12 mouse cellular contexts compared by ENCODE assay signal in genomic region chr10:62218789-62219172, GRCm38 (mm10). TPM values are rescaled to one million over a fixed set of nuclear protein-coding genes. Genes with fewer than 3 reads are reported as not detected.
A peak's percentile ranks its signal among the peaks of the same experiment; 100 is the strongest.
DNase-seq lines count a peak whose midpoint lies in the region; ATAC-seq lines count a peak whose summit lies in the region.
"Had no signal": no experiment of that assay in that cellular context is flagged by ENCODE, and none has a peak within 500 bp of the region (broad histone marks: within the 10 kb centered on the region; RNA-seq: fewer than 3 reads in every experiment).

No protein-coding gene starts in this region.

- 0 out of 2 replicates have a peak overlapping the region, but pooled peaks have one; percentile 8 for H3K9ac ChIP-seq in liver, embryonic 13.5 days
- no peak overlapping the region for H3K9ac ChIP-seq in stomach, embryonic 14.5 days (replicated peaks; ENCODE audit: low read depth, low read length)
- H3K9ac ChIP-seq: forebrain, embryonic 15.5 days; neural tube, embryonic 13.5 days had no signal

- H3K4me3 ChIP-seq in liver, embryonic 13.5 days (replicated peaks) = no peak overlapping the region
- no peak overlapping the region for H3K4me3 ChIP-seq in stomach, embryonic 14.5 days (ENCODE audit: low read depth, low read length)
- H3K4me3 ChIP-seq: forebrain, embryonic 15.5 days; neural tube, embryonic 13.5 days had no signal

- peaks cover 89% of the 10 kb centered on the region for H3K4me1 ChIP-seq in liver, embryonic 13.5 days (replicated peaks)
- H3K4me1 ChIP-seq in stomach, embryonic 14.5 days (ENCODE audit: control insufficient read depth, insufficient read depth, low read length) = peaks cover 11% of the 10 kb centered on the region
- H3K4me1 ChIP-seq: forebrain, embryonic 15.5 days had no signal

- H3K27ac ChIP-seq in liver, embryonic 13.5 days = peak overlapping the region; percentile 94
- H3K27ac ChIP-seq in stomach, embryonic 14.5 days (ENCODE audit: low read length) = peak overlapping the region; percentile 11; the same call in 1 of the 2 replicates
- H3K27ac ChIP-seq: forebrain, embryonic 15.5 days; neural tube, embryonic 13.5 days had no signal

- H3K4me2 ChIP-seq in liver, embryonic 13.5 days = 0 out of 2 replicates have a peak overlapping the region, but pooled peaks have one; percentile 34
- no peak overlapping the region for H3K4me2 ChIP-seq in stomach, embryonic 14.5 days (replicated peaks; ENCODE audit: low read depth, low read length)
- H3K4me2 ChIP-seq: forebrain, embryonic 15.5 days; neural tube, embryonic 13.5 days had no signal

- H3K27me3 ChIP-seq in liver, embryonic 13.5 days = no peaks in the 10 kb centered on the region
- no peaks in the 10 kb centered on the region for H3K27me3 ChIP-seq in stomach, embryonic 14.5 days (ENCODE audit: control insufficient read depth, insufficient read depth, low read length)
- H3K27me3 ChIP-seq: forebrain, embryonic 15.5 days; neural tube, embryonic 13.5 days had no signal

- no peak for ATAC-seq in liver, embryonic 13.5 days (ENCODE audit: low read depth)
- ATAC-seq in stomach, embryonic 14.5 days (ENCODE audit: insufficient number of reproducible peaks, insufficient read depth, low FRiP score, low read depth) = no peak
- ATAC-seq: forebrain, embryonic 15.5 days; inflammation-experienced regulatory T-cells, adult 6 months had no signal

- 80% methylated on average over 7 of the region's 7 CpGs for WGBS in liver, embryonic 13.5 days (ENCODE audit: insufficient replicate concordance)
- 71% methylated on average over 7 of the region's 7 CpGs for WGBS in stomach, embryonic 14.5 days

- H3K9me3 ChIP-seq in liver, embryonic 13.5 days (replicated peaks) = no peaks in the 10 kb centered on the region
- no peaks in the 10 kb centered on the region for H3K9me3 ChIP-seq in stomach, embryonic 14.5 days (ENCODE audit: control insufficient read depth, low read depth, low read length)
- H3K9me3 ChIP-seq: forebrain, embryonic 15.5 days; neural tube, embryonic 13.5 days had no signal

- peak; percentile 46 for DNase-seq in kidney, adult 11 months
- DNase-seq in kidney, postnatal 10 days = no peak
- peak; percentile 50 for DNase-seq in kidney, adult 18-20 months
- no peak for DNase-seq in liver, embryonic 13.5 days
- DNase-seq in neural tube, embryonic 10.5 days (ENCODE audit: extremely low spot score, low spot score) = no peak
- no peak for DNase-seq in urinary bladder, postnatal 10 days (ENCODE audit: low spot score)
- no peak for DNase-seq in cerebellum, adult 18-20 months
- DNase-seq: right cerebral cortex, postnatal 25 days had no signal

- H3K36me3 ChIP-seq in liver, embryonic 13.5 days = no peaks in the 10 kb centered on the region
- H3K36me3 ChIP-seq in stomach, embryonic 14.5 days (ENCODE audit: control insufficient read depth, insufficient read depth, low read length) = no peaks in the 10 kb centered on the region
- H3K36me3 ChIP-seq: forebrain, embryonic 15.5 days; neural tube, embryonic 13.5 days had no signal

RNA-seq across cellular contexts. Expression of gene Tspan15, which starts 12.3 kb away (rescaled TPM):
- 8.8 and 9.3 TPM in 2 replicates for polyA plus RNA-seq in liver, embryonic 13.5 days (2015; fragmentation: Nextera tagmentation; extraction: Ambion mirVana)
- 32.4 and 32.8 TPM in 2 replicates for polyA plus RNA-seq in stomach, embryonic 14.5 days (2014; fragmentation: Nextera tagmentation; extraction: Ambion mirVana)
- polyA plus RNA-seq: inflammation-experienced regulatory T-cells, adult 6 months had no signal

RNA-seq across cellular contexts. Expression of gene Tacr2, which starts 33.5 kb away (rescaled TPM):
- polyA plus RNA-seq in liver, embryonic 13.5 days (2015; fragmentation: Nextera tagmentation; extraction: Ambion mirVana) = not detected in 2 replicates
- polyA plus RNA-seq in stomach, embryonic 14.5 days (2014; fragmentation: Nextera tagmentation; extraction: Ambion mirVana) = 0.14 and 0.69 TPM in 2 replicates
- polyA plus RNA-seq: forebrain, embryonic 15.5 days; inflammation-experienced regulatory T-cells, adult 6 months had no signal

Comparison
In these comparisons a context has a peak if more than half of its experiments do, and no peak if none do; other contexts are left out.
1. DNase-seq: peak in kidney, adult 11 months (single experiment) and kidney, adult 18-20 months (single experiment); none in kidney, postnatal 10 days (single experiment), liver, embryonic 13.5 days (single experiment), neural tube, embryonic 10.5 days (single experiment), urinary bladder, postnatal 10 days (single experiment) and cerebellum, adult 18-20 months (0 of 2).